Mouse (Mus musculus): ENCODE results near the gene 2700081O15Rik.

- TF ChIP-seq POLR2A (IDR thresholded peaks at IDR 0.05; ENCODE audit: low read depth, low read length), result no peak
- TF ChIP-seq CTCF (conservative IDR thresholded peaks at IDR 0.05; ENCODE audit: insufficient read depth, insufficient read length, low read depth, low read length), result no peak
Measured at GRCm38 (mm10) chr19:7424590-7425397, 7.4 kb downstream of the 2700081O15Rik start.

Measured in kidney, adult 2 months (tissue).